Mouse (Mus musculus): ENCODE results near the gene Fbxw7.
A peak's percentile ranks its signal among the peaks of the same experiment; 100 is the strongest.

Fbxw7 gene

GRCm38 (mm10) chr3:84814762-84815381 is at the start of gene Fbxw7:
Gene Fbxw7 (plus strand): TSS chr3:84815268.
- no peaks in the 10 kb centered on the region for H3K36me3 ChIP-seq (ENCODE audit: control insufficient read depth, insufficient read depth, low read length, poor library complexity, severe bottlenecking)
- DNase-seq (ENCODE audit: low read depth, low spot score): peak; percentile 31
- no peaks in the 10 kb centered on the region for H3K27me3 ChIP-seq (ENCODE audit: control insufficient read depth, insufficient read depth, low read length, poor library complexity, severe bottlenecking)

- no peaks in the 10 kb centered on the region for H3K27me3 ChIP-seq (ENCODE audit: control insufficient read depth, insufficient read depth, low read length, poor library complexity, severe bottlenecking)
- no peak for DNase-seq (ENCODE audit: low read depth, low spot score)
- no peaks in the 10 kb centered on the region for H3K36me3 ChIP-seq (ENCODE audit: control insufficient read depth, insufficient read depth, low read length, poor library complexity, severe bottlenecking)
Observed at GRCm38 (mm10) chr3:84768940-84769339, 46.1 kb upstream of the Fbxw7 start.

- DNase-seq (ENCODE audit: low read depth, low spot score): no peak
- H3K27me3 ChIP-seq (ENCODE audit: control insufficient read depth, insufficient read depth, low read length, poor library complexity, severe bottlenecking): no peaks in the 10 kb centered on the region
- H3K36me3 ChIP-seq (ENCODE audit: control insufficient read depth, insufficient read depth, low read length, poor library complexity, severe bottlenecking): no peaks in the 10 kb centered on the region
Observed at GRCm38 (mm10) chr3:84769411-84769810, 45.7 kb upstream of the Fbxw7 start.

GRCm38 (mm10) chr3:84770518-84770917 is 44.5 kb upstream of the Fbxw7 start:
- Histone ChIP-seq H3K36me3 (ENCODE audit: control insufficient read depth, insufficient read depth, low read length, poor library complexity, severe bottlenecking) (no peaks in the 10 kb centered on the region), H3K27me3 (ENCODE audit: control insufficient read depth, insufficient read depth, low read length, poor library complexity, severe bottlenecking) (no peaks in the 10 kb centered on the region)
- no peak for DNase-seq (ENCODE audit: low read depth, low spot score)

GRCm38 (mm10) chr3:84771980-84772379 is 43.1 kb upstream of the Fbxw7 start:
- no peak for DNase-seq (ENCODE audit: low read depth, low spot score)
- H3K36me3 ChIP-seq (ENCODE audit: control insufficient read depth, insufficient read depth, low read length, poor library complexity, severe bottlenecking): no peaks in the 10 kb centered on the region
- no peaks in the 10 kb centered on the region for H3K27me3 ChIP-seq (ENCODE audit: control insufficient read depth, insufficient read depth, low read length, poor library complexity, severe bottlenecking)

DNA sequence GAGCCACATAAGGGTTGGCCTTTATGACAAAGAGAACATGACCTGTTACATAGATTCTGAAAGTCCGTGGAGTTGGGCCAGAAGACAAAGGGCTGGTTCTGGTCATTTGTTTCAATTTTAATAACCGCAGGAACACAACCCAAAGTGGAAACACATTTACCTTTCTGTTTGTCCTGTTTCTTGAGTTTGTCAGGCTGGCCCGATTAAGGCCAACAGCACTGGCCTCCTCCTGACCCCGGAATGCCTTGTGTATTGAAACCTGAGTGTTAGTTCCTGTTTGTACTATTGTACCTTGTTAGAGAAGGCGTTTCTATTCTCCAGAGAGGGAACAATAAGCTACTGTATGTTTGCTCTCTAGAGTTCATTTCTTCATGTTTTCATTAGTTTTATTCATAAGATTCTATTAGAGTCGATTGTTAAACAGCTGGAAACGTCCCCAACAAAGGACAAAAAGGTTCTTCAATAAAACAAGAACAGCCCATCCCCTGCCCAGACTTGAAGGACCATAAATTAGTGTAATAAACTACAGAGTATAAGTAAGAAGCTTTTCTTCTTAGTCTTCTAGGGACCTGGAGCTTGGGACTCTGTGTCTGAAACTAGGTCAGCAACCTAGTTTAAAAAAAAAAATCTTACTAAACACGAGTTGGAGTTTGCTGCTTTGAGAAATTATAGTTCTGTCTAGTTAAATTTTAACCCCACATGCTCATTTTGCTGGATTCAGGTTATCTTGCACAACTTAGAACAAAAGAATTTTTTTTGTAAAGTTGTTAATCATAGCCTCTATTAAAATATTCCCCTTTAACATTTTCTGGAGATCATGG is 40.6 kb upstream of the Fbxw7 start:
- DNase-seq (ENCODE audit: low read depth, low spot score): no peak
- Histone ChIP-seq H3K36me3 (ENCODE audit: control insufficient read depth, insufficient read depth, low read length, poor library complexity, severe bottlenecking) (no peaks in the 10 kb centered on the region), H3K27me3 (ENCODE audit: control insufficient read depth, insufficient read depth, low read length, poor library complexity, severe bottlenecking) (no peaks in the 10 kb centered on the region)

DNA sequence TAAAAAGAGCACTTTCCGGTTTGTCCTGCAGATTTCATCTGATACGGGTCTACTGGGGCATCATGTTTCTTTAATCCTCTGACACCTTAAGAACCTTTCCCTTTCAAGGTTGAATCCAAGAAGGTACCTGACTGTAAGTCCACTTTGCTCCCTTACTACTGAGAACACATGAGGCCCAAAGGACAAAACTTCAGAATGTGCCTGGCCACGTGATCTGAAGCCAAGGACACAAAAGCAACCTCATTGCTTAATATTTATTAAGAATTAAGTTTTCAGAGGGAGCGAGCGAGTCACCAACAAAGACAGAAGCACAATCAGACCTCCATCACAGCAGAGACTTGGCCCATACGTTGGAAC is 40.0 kb upstream of the Fbxw7 start:
- no peak for DNase-seq (ENCODE audit: low read depth, low spot score)
- Histone ChIP-seq H3K36me3 (ENCODE audit: control insufficient read depth, insufficient read depth, low read length, poor library complexity, severe bottlenecking) (no peaks in the 10 kb centered on the region), H3K27me3 (ENCODE audit: control insufficient read depth, insufficient read depth, low read length, poor library complexity, severe bottlenecking) (no peaks in the 10 kb centered on the region)

GRCm38 (mm10) chr3:84775577-84775976 is 39.5 kb upstream of the Fbxw7 start:
- Histone ChIP-seq H3K27me3 (ENCODE audit: control insufficient read depth, insufficient read depth, low read length, poor library complexity, severe bottlenecking) (no peaks in the 10 kb centered on the region), H3K36me3 (ENCODE audit: control insufficient read depth, insufficient read depth, low read length, poor library complexity, severe bottlenecking) (no peaks in the 10 kb centered on the region)
- no peak for DNase-seq (ENCODE audit: low read depth, low spot score)

DNA sequence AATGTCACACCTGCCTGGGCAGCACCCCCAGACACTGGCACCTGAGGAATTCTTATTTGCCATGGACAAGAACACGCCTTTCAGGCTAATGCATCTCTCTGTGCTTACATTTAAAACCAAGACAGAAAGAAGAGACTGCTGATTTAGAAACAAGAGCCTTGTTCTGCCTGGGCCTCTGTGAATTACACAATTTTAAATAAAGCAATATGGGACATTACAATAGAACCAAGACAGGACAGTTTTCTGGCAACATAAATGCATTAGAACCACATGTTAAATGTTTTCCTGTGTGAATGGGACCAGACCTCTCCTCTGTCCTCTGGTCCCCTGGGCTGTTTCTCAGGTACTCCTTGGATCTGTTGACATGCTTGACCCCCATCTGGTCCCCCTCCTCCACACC is 39.0 kb upstream of the Fbxw7 start:
- Histone ChIP-seq H3K36me3 (ENCODE audit: control insufficient read depth, insufficient read depth, low read length, poor library complexity, severe bottlenecking) (no peaks in the 10 kb centered on the region), H3K27me3 (ENCODE audit: control insufficient read depth, insufficient read depth, low read length, poor library complexity, severe bottlenecking) (no peaks in the 10 kb centered on the region)
- DNase-seq (ENCODE audit: low read depth, low spot score): no peak

DNA sequence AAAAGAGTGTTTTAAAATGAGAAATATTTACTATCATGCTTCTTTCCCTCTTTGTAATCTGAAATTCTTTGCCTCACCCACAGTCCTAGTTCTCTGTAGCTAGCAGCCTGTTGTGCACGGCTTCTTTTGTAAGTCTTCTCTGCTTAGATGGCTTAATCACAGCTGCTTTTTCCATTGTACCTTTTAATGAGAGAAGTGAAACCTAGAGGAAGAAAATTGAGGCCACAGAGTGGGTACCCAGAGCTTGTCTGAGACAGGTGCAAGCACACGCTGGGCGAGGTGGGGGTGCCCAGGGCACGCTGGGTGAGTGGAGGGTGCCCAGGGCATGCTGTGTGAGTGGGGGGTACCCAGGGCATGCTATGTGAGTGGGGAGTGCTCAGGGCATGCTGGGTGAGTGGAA is 27.2 kb upstream of the Fbxw7 start:
- Histone ChIP-seq H3K27me3 (ENCODE audit: control insufficient read depth, insufficient read depth, low read length, poor library complexity, severe bottlenecking) (no peaks in the 10 kb centered on the region), H3K36me3 (ENCODE audit: control insufficient read depth, insufficient read depth, low read length, poor library complexity, severe bottlenecking) (no peaks in the 10 kb centered on the region)
- peak; percentile 55 for DNase-seq (ENCODE audit: low read depth, low spot score)

GRCm38 (mm10) chr3:84804036-84804435 is 11.0 kb upstream of the Fbxw7 start:
- no peak for DNase-seq (ENCODE audit: low read depth, low spot score)

GRCm38 (mm10) chr3:84806206-84806605 is 8.9 kb upstream of the Fbxw7 start:
- no peak for DNase-seq (ENCODE audit: low read depth, low spot score)
- Histone ChIP-seq H3K27me3 (ENCODE audit: control insufficient read depth, insufficient read depth, low read length, poor library complexity, severe bottlenecking) (no peaks in the 10 kb centered on the region), H3K36me3 (ENCODE audit: control insufficient read depth, insufficient read depth, low read length, poor library complexity, severe bottlenecking) (no peaks in the 10 kb centered on the region)

More at GRCm38 (mm10) chr3:84804036-84804435, 11.0 kb upstream of the Fbxw7 start:
- H3K36me3 ChIP-seq (ENCODE audit: control insufficient read depth, insufficient read depth, low read length, poor library complexity, severe bottlenecking): no peaks in the 10 kb centered on the region
- H3K27me3 ChIP-seq (ENCODE audit: control insufficient read depth, insufficient read depth, low read length, poor library complexity, severe bottlenecking): no peaks in the 10 kb centered on the region

DNA sequence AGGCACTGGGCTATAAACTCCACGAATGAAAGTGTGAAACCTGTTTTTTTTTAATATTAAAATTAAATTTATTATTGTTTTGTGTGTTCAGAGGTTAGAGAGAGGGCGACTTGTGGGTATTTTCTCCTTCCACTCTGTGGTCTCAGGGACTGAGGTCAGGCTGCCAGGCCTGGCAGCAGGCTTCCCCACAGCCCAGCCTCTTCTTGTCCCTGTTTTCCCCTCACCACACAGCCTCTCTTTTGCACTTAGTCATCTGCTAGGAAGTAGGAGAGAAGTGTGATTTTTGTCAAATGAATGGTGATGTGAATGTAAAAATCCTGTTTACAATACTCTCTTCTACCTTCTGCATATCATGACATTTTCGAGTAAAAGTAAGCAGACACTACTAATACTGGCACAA is 7.2 kb upstream of the Fbxw7 start:
- no peak for DNase-seq (ENCODE audit: low read depth, low spot score)
- H3K27me3 ChIP-seq (ENCODE audit: control insufficient read depth, insufficient read depth, low read length, poor library complexity, severe bottlenecking): no peaks in the 10 kb centered on the region
- no peaks in the 10 kb centered on the region for H3K36me3 ChIP-seq (ENCODE audit: control insufficient read depth, insufficient read depth, low read length, poor library complexity, severe bottlenecking)

DNA sequence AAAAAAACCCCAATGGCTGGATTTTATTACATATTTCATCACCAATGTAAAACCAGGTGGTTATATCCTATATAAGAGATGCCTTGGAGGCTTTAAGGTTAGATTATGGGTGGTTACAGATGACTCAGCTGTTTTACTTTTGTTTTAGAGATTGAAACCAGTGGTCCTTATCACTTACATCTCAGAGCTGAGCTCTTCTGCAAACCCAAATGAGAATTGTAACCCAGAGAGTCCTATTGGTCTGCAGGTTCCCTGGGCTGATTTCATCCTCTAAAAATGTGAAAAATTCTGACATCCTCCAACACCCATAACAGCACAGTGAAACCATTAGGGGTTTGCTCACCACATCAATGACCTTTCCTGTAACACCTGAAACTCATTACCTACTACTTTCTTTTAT is 6.2 kb upstream of the Fbxw7 start:
- Histone ChIP-seq H3K27me3 (ENCODE audit: control insufficient read depth, insufficient read depth, low read length, poor library complexity, severe bottlenecking) (no peaks in the 10 kb centered on the region), H3K36me3 (ENCODE audit: control insufficient read depth, insufficient read depth, low read length, poor library complexity, severe bottlenecking) (no peaks in the 10 kb centered on the region)
- DNase-seq (ENCODE audit: low read depth, low spot score): no peak

DNA sequence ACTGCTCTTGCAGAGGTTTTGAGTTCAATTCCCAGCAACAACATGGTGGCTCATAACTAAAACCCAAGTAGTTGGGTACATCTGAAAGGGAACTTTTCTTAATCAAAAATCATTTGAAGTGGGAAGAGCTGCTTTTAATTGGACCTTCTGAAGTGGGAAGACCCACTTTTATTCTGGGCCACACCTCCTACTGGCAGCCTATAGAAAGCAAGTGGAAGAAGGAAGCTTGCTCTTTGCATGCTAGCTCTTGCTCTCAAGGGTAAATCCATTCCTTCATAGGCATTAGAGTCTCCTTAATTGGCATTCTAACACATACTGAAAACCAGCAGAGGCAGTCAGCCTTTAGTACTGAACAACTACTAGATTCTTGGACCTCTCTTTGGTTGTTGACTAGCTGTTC is 4.3 kb upstream of the Fbxw7 start:
- no peak for DNase-seq (ENCODE audit: low read depth, low spot score)
- Histone ChIP-seq H3K36me3 (ENCODE audit: control insufficient read depth, insufficient read depth, low read length, poor library complexity, severe bottlenecking) (no peaks in the 10 kb centered on the region), H3K27me3 (ENCODE audit: control insufficient read depth, insufficient read depth, low read length, poor library complexity, severe bottlenecking) (no peaks in the 10 kb centered on the region)
